Mouse (Mus musculus): Measurements from ENCODE around the gene Rsl24d1.

GRCm38 (mm10) chr9:73112919-73113906 lies at the start of gene Rsl24d1:
- TF ChIP-seq POLR2A (IDR thresholded peaks at IDR 0.05; ENCODE audit: low read depth, low read length) (peak; percentile 39), CTCF (conservative IDR thresholded peaks at IDR 0.05; ENCODE audit: insufficient read depth, insufficient read length, low read depth, low read length) (no peak)
